Comparison of ENCODE assay signal across 8 mouse cellular contexts in the genomic region with DNA sequence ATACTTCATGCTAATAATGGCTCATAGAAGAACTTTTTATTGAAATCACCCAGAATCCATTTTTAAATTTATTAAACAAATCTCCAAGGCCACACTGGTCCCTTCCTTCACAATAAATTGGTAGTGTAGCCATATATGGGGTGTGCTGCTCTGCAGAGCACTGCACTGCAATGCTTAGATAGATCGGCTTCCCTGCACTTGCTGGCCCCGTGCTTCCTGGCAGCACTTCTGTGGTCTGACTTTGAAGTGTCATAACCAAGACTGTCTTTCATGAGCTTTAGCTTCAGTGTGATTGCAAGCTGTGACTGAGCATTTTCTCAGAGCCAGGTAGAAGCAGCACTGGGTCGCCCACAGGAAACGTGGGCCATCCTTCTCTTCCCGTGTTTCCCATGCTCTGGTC. TPM values are rescaled to one million over a fixed set of nuclear protein-coding genes. Genes with fewer than 3 reads are reported as not detected.
A peak's percentile ranks its signal among the peaks of the same experiment; 100 is the strongest.
DNase-seq lines count a peak whose midpoint lies in the region; ATAC-seq and TF ChIP-seq lines count a peak whose summit lies in the region.

No protein-coding gene starts in this region.

- no peaks in the 10 kb centered on the region for H3K27me3 ChIP-seq in liver, embryonic 13.5 days
- H3K27me3 ChIP-seq in forebrain, embryonic 15.5 days: no peaks in the 10 kb centered on the region

- H3K9ac ChIP-seq in liver, embryonic 13.5 days: no peak overlapping the region
- H3K9ac ChIP-seq in forebrain, embryonic 15.5 days (replicated peaks): no peak overlapping the region

- H3K4me2 ChIP-seq in liver, embryonic 13.5 days: no peak overlapping the region
- H3K4me2 ChIP-seq in forebrain, embryonic 15.5 days (replicated peaks): no peak overlapping the region

- WGBS in liver, embryonic 13.5 days (ENCODE audit: insufficient replicate concordance): 20% methylated on average over 5 of the region's 5 CpGs
- 81% methylated on average over 5 of the region's 5 CpGs for WGBS in forebrain, embryonic 15.5 days

- TF ChIP-seq CTCF in layer of hippocampus, adult 2 months (conservative IDR thresholded peaks at IDR 0.05): no peak

- DNase-seq in gastrocnemius, adult 18-20 months (ENCODE audit: low spot score): peak; percentile 72
- DNase-seq in gastrocnemius, postnatal 4 days (ENCODE audit: low spot score in 2 of 2): no peak
- peak; percentile 70 to 73 for DNase-seq in heart, adult 18-20 months
- DNase-seq in liver, embryonic 13.5 days: no peak
- peak; percentile 77 for DNase-seq in thymus, postnatal 0 days (ENCODE audit: low spot score)
- DNase-seq in layer of hippocampus, adult 2 months (ENCODE audit: low spot score in 2 of 2): no peak
- no peak for DNase-seq in ovary, postnatal 14 days (ENCODE audit: low spot score)

- H3K4me1 ChIP-seq in liver, embryonic 13.5 days (replicated peaks): peaks cover 56% of the 10 kb centered on the region
- peaks cover 34% of the 10 kb centered on the region for H3K4me1 ChIP-seq in forebrain, embryonic 15.5 days

- H3K4me3 ChIP-seq in liver, embryonic 13.5 days (replicated peaks): no peak overlapping the region
- H3K4me3 ChIP-seq in forebrain, embryonic 15.5 days: no peak overlapping the region
- H3K4me3 ChIP-seq in layer of hippocampus, adult 2 months: no peak overlapping the region

- H3K9me3 ChIP-seq in liver, embryonic 13.5 days (replicated peaks): no peaks in the 10 kb centered on the region
- H3K9me3 ChIP-seq in forebrain, embryonic 15.5 days: no peaks in the 10 kb centered on the region

- H3K27ac ChIP-seq in liver, embryonic 13.5 days: peak overlapping the region; percentile 20; the same call in 1 of the 2 replicates
- H3K27ac ChIP-seq in forebrain, embryonic 15.5 days (replicated peaks): no peak overlapping the region
- H3K27ac ChIP-seq in layer of hippocampus, adult 2 months: no peak overlapping the region

- 0 out of 2 replicates have a peak, but pooled peaks cover 4% of the 10 kb centered on the region for H3K36me3 ChIP-seq in liver, embryonic 13.5 days
- no peaks in the 10 kb centered on the region for H3K36me3 ChIP-seq in forebrain, embryonic 15.5 days

- ATAC-seq in liver, embryonic 13.5 days (ENCODE audit: low read depth): peak; percentile 67
- ATAC-seq in forebrain, embryonic 15.5 days (replicated peaks): no peak

RNA-seq across cellular contexts. Expression of gene Ppp1r12a, which starts 5.8 kb away (rescaled TPM):
- total RNA-seq in gastrocnemius, adult 18-20 months (2021): 10 to 100 TPM; 19.4 to 25.6 TPM
- 10 to 100 TPM; 75.1 to 82.8 TPM for total RNA-seq in gastrocnemius, postnatal 4 days (2021)
- 10 to 100 TPM; 55.4 to 59.2 TPM for total RNA-seq in heart, adult 18-20 months (2021)
- polyA plus RNA-seq in liver, embryonic 13.5 days (2015; fragmentation: Nextera tagmentation; extraction: Ambion mirVana): 39.6 and 40.5 TPM in 2 replicates
- 72.0 and 83.3 TPM in 2 replicates for polyA plus RNA-seq in thymus, postnatal 0 days (2015; fragmentation: Nextera tagmentation; extraction: Ambion mirVana)
- 80.1 and 82.4 TPM in 2 replicates for polyA plus RNA-seq in forebrain, embryonic 15.5 days (2015; fragmentation: Nextera tagmentation; extraction: Ambion mirVana)
- total RNA-seq in layer of hippocampus, adult 2 months (2021): 100 to 1,000 TPM; 128 to 133 TPM

Comparison
In these comparisons a context has a peak if more than half of its experiments do, and no peak if none do; other contexts are left out.
1. DNase-seq: peak in gastrocnemius, adult 18-20 months (single experiment), heart, adult 18-20 months (2 of 2) and thymus, postnatal 0 days (single experiment); none in gastrocnemius, postnatal 4 days (0 of 2), liver, embryonic 13.5 days (single experiment), layer of hippocampus, adult 2 months (0 of 2) and ovary, postnatal 14 days (single experiment).